ENCODE assay signal across 16 mouse cellular contexts in genomic region chr17:35922566-35922965, GRCm38 (mm10). TPM values are rescaled to one million over a fixed set of nuclear protein-coding genes. Genes with fewer than 3 reads are reported as not detected.
A peak's percentile ranks its signal among the peaks of the same experiment; 100 is the strongest.
DNase-seq lines count a peak whose midpoint lies in the region; ATAC-seq and TF ChIP-seq lines count a peak whose summit lies in the region.
"Had no signal": no experiment of that assay in that cellular context is flagged by ENCODE, and none has a peak within 500 bp of the region (broad histone marks: within the 10 kb centered on the region; RNA-seq: fewer than 3 reads in every experiment).

No protein-coding gene starts in this region.

- ATAC-seq in kidney, embryonic 16.5 days (ENCODE audit: low FRiP score, low TSS enrichment) = no peak
- ATAC-seq in megakaryocyte, adult 5-6 weeks (ENCODE audit: poor library complexity, severe bottlenecking) = no peak
- ATAC-seq: inflammation-experienced regulatory T-cells, adult 6 months had no signal

- 53% methylated on average over 3 of the region's 3 CpGs for WGBS in kidney, adult 2 months
- 80% methylated on average over 3 of the region's 3 CpGs for WGBS in kidney, embryonic 16.5 days

- no peak overlapping the region for H3K4me2 ChIP-seq in kidney, embryonic 16.5 days (replicated peaks; ENCODE audit: low read depth, low read length)
- H3K4me2 ChIP-seq: lung, embryonic 15.5 days; midbrain, embryonic 12.5 days had no signal

- H3K27me3 ChIP-seq in kidney, adult 2 months (replicated peaks; ENCODE audit: control insufficient read depth, insufficient read depth, low read length) = no peaks in the 10 kb centered on the region
- no peaks in the 10 kb centered on the region for H3K27me3 ChIP-seq in kidney, embryonic 16.5 days (ENCODE audit: insufficient read depth, low read length)
- H3K27me3 ChIP-seq: lung, embryonic 15.5 days; midbrain, embryonic 12.5 days had no signal

- TF ChIP-seq POLR2A in kidney, adult 2 months (IDR thresholded peaks at IDR 0.05; ENCODE audit: low read depth, low read length) = no peak

- H3K4me1 ChIP-seq in kidney, adult 2 months (ENCODE audit: control insufficient read depth, insufficient read depth, low read length) = peaks cover 28% of the 10 kb centered on the region; the same call in 1 of the 2 replicates
- H3K4me1 ChIP-seq in kidney, embryonic 16.5 days (ENCODE audit: insufficient read depth, low read length) = peaks cover 21% of the 10 kb centered on the region

- no peak overlapping the region for H3K4me3 ChIP-seq in kidney, adult 2 months (ENCODE audit: insufficient read depth, low read depth, low read length)
- H3K4me3 ChIP-seq in kidney, embryonic 16.5 days (ENCODE audit: low read length) = no peak overlapping the region
- H3K4me3 ChIP-seq: embryonic facial prominence, embryonic 10.5 days; heart, adult 2 months; lung, embryonic 15.5 days; midbrain, embryonic 12.5 days had no signal

- H3K9me3 ChIP-seq in kidney, embryonic 16.5 days (ENCODE audit: low read length) = no peaks in the 10 kb centered on the region
- H3K9me3 ChIP-seq: embryonic facial prominence, embryonic 10.5 days; lung, embryonic 15.5 days; midbrain, embryonic 12.5 days had no signal

- peak overlapping the region; percentile 57 for H3K27ac ChIP-seq in kidney, adult 2 months (ENCODE audit: insufficient read depth, low read depth, low read length)
- no peak overlapping the region for H3K27ac ChIP-seq in kidney, embryonic 16.5 days (ENCODE audit: low read length)
- H3K27ac ChIP-seq: embryonic facial prominence, embryonic 10.5 days; heart, adult 2 months; lung, embryonic 15.5 days had no signal

- TF ChIP-seq CTCF in kidney, adult 2 months (conservative IDR thresholded peaks at IDR 0.05; ENCODE audit: insufficient read depth, insufficient read length, low read depth, low read length) = no peak

- H3K36me3 ChIP-seq in kidney, adult 2 months (ENCODE audit: control insufficient read depth, insufficient read depth, low read length) = peaks cover 11% of the 10 kb centered on the region
- H3K36me3 ChIP-seq in kidney, embryonic 16.5 days (ENCODE audit: insufficient read depth, low read length) = peaks cover 37% of the 10 kb centered on the region

- H3K9ac ChIP-seq in kidney, embryonic 16.5 days (replicated peaks; ENCODE audit: low read length) = no peak overlapping the region
- H3K9ac ChIP-seq: lung, embryonic 15.5 days; midbrain, embryonic 12.5 days had no signal

- DNase-seq in cerebellum, adult 9-11 months = peak; percentile 29
- no peak for DNase-seq in cerebellum, adult 11-12 months
- peak; percentile 75 for DNase-seq in kidney, adult 2 months
- peak; percentile 46 for DNase-seq in lung, postnatal 36 days
- no peak for DNase-seq in lung, postnatal 10 days
- DNase-seq in urinary bladder, adult 2 months (ENCODE audit: low spot score) = no peak
- DNase-seq: adrenal gland, adult 2 months; heart, adult 2 months; heart, postnatal 10 days; right cerebral cortex, postnatal 4 days had no signal

RNA-seq across cellular contexts. Expression of gene Ppp1r10, which starts 6.3 kb away (rescaled TPM):
- polyA plus RNA-seq in kidney, adult 2 months (2012; rRNA removed) = 24.3 and 26.6 TPM in 2 replicates
- polyA plus RNA-seq in kidney, embryonic 16.5 days (2015; fragmentation: Nextera tagmentation; extraction: Ambion mirVana) = 47.2 and 54.8 TPM in 2 replicates
- total RNA-seq in megakaryocyte, adult 5-6 weeks (2015) = 82.4 and 93.7 TPM in 2 replicates
- 131 and 157 TPM in 2 replicates for total RNA-seq in megakaryocyte, adult 5-6 weeks (2017)
- polyA plus RNA-seq in urinary bladder, adult 2 months (2012; rRNA removed) = 25.8 and 26.0 TPM in 2 replicates

RNA-seq across cellular contexts. Expression of gene Mrps18b, which starts 6.4 kb away (rescaled TPM):
- 91.4 and 94.1 TPM in 2 replicates for polyA plus RNA-seq in kidney, adult 2 months (2012; rRNA removed)
- 88.0 and 89.7 TPM in 2 replicates for polyA plus RNA-seq in kidney, embryonic 16.5 days (2015; fragmentation: Nextera tagmentation; extraction: Ambion mirVana)
- total RNA-seq in megakaryocyte, adult 5-6 weeks (2015) = 29.2 and 35.9 TPM in 2 replicates
- 25.0 and 28.9 TPM in 2 replicates for total RNA-seq in megakaryocyte, adult 5-6 weeks (2017)
- polyA plus RNA-seq in urinary bladder, adult 2 months (2012; rRNA removed) = 77.9 and 90.8 TPM in 2 replicates

RNA-seq across cellular contexts. Expression of gene Atat1, which starts 12.7 kb away (rescaled TPM):
- polyA plus RNA-seq in kidney, adult 2 months (2012; rRNA removed) = 42.9 and 54.6 TPM in 2 replicates
- polyA plus RNA-seq in kidney, embryonic 16.5 days (2015; fragmentation: Nextera tagmentation; extraction: Ambion mirVana) = 82.2 and 102 TPM in 2 replicates
- total RNA-seq in megakaryocyte, adult 5-6 weeks (2015) = 8.7 and 10.1 TPM in 2 replicates
- 5.2 and 7.6 TPM in 2 replicates for total RNA-seq in megakaryocyte, adult 5-6 weeks (2017)
- 45.9 and 58.8 TPM in 2 replicates for polyA plus RNA-seq in urinary bladder, adult 2 months (2012; rRNA removed)

RNA-seq across cellular contexts. Expression of gene 2310061I04Rik, which starts 25.3 kb away (rescaled TPM):
- 118 and 132 TPM in 2 replicates for polyA plus RNA-seq in kidney, adult 2 months (2012; rRNA removed)
- 33.3 and 36.5 TPM in 2 replicates for polyA plus RNA-seq in kidney, embryonic 16.5 days (2015; fragmentation: Nextera tagmentation; extraction: Ambion mirVana)
- total RNA-seq in megakaryocyte, adult 5-6 weeks (2015) = 28.4 and 31.8 TPM in 2 replicates
- total RNA-seq in megakaryocyte, adult 5-6 weeks (2017) = 3.5 and 9.8 TPM in 2 replicates
- 29.6 and 35.9 TPM in 2 replicates for polyA plus RNA-seq in urinary bladder, adult 2 months (2012; rRNA removed)

RNA-seq across cellular contexts. Expression of gene Dhx16, which starts 42.9 kb away (rescaled TPM):
- polyA plus RNA-seq in kidney, adult 2 months (2012; rRNA removed) = 50.1 and 65.0 TPM in 2 replicates
- polyA plus RNA-seq in kidney, embryonic 16.5 days (2015; fragmentation: Nextera tagmentation; extraction: Ambion mirVana) = 45.1 and 48.2 TPM in 2 replicates
- total RNA-seq in megakaryocyte, adult 5-6 weeks (2015) = 87.6 and 118 TPM in 2 replicates
- 65.9 and 72.8 TPM in 2 replicates for total RNA-seq in megakaryocyte, adult 5-6 weeks (2017)
- polyA plus RNA-seq in urinary bladder, adult 2 months (2012; rRNA removed) = 53.4 and 57.7 TPM in 2 replicates

Comparison
In these comparisons a context has a peak if more than half of its experiments do, and no peak if none do; other contexts are left out.
1. DNase-seq: peak in cerebellum, adult 9-11 months (single experiment), kidney, adult 2 months (single experiment) and lung, postnatal 36 days (single experiment); none in cerebellum, adult 11-12 months (single experiment), lung, postnatal 10 days (single experiment) and urinary bladder, adult 2 months (single experiment).